Mouse (Mus musculus) olfactory bulb, adult 2 months (tissue): ENCODE data around the gene Dlx2.

Experiments
- CTCF ChIP-seq: fragments of 200-500 bp; IDR thresholded peaks from 2 replicates; pipeline ENCODE4 v1.5.1; 2012; ENCODE audit warnings: low read depth, mild to moderate bottlenecking, low read length, moderate library complexity; ENCODE audit not compliant: insufficient read depth
- POLR2A ChIP-seq: fragments of 200-500 bp; IDR thresholded peaks from 2 replicates; pipeline ENCODE4 v1.6.1; 2012; ENCODE audit warnings: mild to moderate bottlenecking, low read depth, low read length, moderate library complexity; ENCODE audit not compliant: insufficient read depth

DNA sequence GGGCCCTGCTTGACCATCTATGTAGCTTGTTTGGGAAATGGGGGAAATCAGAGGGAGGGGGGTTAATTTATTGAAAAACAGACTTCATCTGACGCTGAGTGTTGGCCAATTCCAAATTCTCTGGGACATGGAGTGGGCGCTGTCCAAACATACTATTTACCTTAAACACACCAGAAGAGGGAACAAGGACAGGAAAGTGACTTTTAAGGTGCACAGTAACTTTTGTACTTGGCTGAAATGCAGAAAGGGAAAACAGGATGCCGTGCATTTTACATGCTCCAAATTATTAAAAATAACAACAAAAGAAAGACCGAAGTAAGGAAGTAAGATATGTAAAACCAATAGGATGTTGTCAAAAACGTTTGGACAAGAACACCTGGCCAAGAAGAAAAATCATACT is 13.5 kb downstream of the Dlx2 start:
- TF ChIP-seq CTCF: no peak
- no peak for TF ChIP-seq POLR2A
